Mouse (Mus musculus) ES-Bruce4 (cell line): ENCODE results near the gene Kat6b.

Experiments
- CTCF ChIP-seq: IDR thresholded peaks from one replicate; pipeline ENCODE4 v1.8.1; 2011; ENCODE audit warnings: low read depth, low read length
- EP300 ChIP-seq: IDR thresholded peaks from 2 replicates; pipeline ENCODE4 v1.6.1; 2011; ENCODE audit warnings: low read depth, low read length; ENCODE audit not compliant: insufficient read depth

- no peak for TF ChIP-seq CTCF
- no peak for TF ChIP-seq EP300
Observed at GRCm38 (mm10) chr14:21539731-21540130, 58.5 kb downstream of the Kat6b start.
